Mouse (Mus musculus) midbrain, embryonic 10.5 days (tissue): ENCODE data around the gene Ssmem1. TPM values are rescaled to one million over a fixed set of nuclear protein-coding genes. Genes with fewer than 3 reads are reported as not detected.
A peak's percentile ranks its signal among the peaks of the same experiment; 100 is the strongest.

Experiments
- DNase-seq: peaks from one replicate; pipeline ENCODE4 v3.0.0-alpha.2; 2017; ENCODE audit warnings: low spot score
- H3K27ac ChIP-seq: fragments of 300-500 bp; sonication (generic); replicated peaks from 2 replicates; pipeline ENCODE4 v1.5.1; 2016; ENCODE audit warnings: mild to moderate bottlenecking
- H3K27me3 ChIP-seq: fragments of 300-500 bp; sonication (generic); 2 replicates; pipeline ENCODE4 v1.6.1; 2016; ENCODE audit warnings: low read depth, mild to moderate bottlenecking; ENCODE audit not compliant: poor library complexity, severe bottlenecking
- H3K36me3 ChIP-seq: fragments of 300-500 bp; sonication (generic); 2 replicates; pipeline ENCODE4 v1.6.1; 2016; ENCODE audit warnings: mild to moderate bottlenecking, moderate library complexity
- H3K4me1 ChIP-seq: fragments of 300-500 bp; sonication (generic); 2 replicates; pipeline ENCODE4 v1.6.1; 2016
- H3K4me3 ChIP-seq: fragments of 300-500 bp; sonication (generic); 2 replicates; pipeline ENCODE4 v1.5.1; 2016; ENCODE audit warnings: mild to moderate bottlenecking, moderate library complexity
- H3K9me3 ChIP-seq: fragments of 300-500 bp; sonication (generic); replicated peaks from 2 replicates; pipeline ENCODE4 v1.6.1; 2016; ENCODE audit warnings: mild to moderate bottlenecking
- WGBS: fragments of 180-500 bp; shearing (Covaris S2); methylation state at CpG from one replicate; pipeline ENCODE4 v1.1.7; 2016; 5-methylcytosine and 5-hydroxymethylcytosine counted together
- polyA plus RNA-seq: library from polyadenylated mRNA; unstranded; fragments of >200 nt; fragmentation: Nextera tagmentation; extraction: Ambion mirVana; gene quantifications from 2 replicates; pipeline ENCODE4 v1.2.1, GENCODE M21; 2016

The Ssmem1 gene
- polyA plus RNA-seq, 1 experiment from 2014 or later = 0.22 TPM

DNA sequence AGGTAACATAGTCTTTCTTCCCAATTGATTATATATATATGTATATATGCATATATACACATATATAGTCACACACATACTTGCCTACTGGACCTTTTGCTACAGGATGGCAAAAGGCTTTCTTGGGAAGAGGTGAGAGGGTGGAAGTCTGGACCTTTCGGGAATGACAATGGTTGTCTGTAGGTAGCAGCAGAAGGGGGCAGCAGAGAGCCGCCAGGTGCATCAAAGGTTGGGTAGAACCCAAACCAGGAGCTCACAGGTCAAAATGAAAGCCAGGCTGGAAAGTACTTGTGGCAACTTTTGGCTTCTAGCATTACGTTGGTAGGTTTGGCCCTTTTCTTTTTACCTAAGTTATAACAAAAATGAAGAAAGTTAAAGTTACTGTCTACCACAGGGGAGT, 25.7 kb downstream of the Ssmem1 start:
- H3K4me3 ChIP-seq = no peak overlapping the region
- peaks cover 9% of the 10 kb centered on the region for H3K4me1 ChIP-seq
- no peaks in the 10 kb centered on the region for H3K27me3 ChIP-seq
- DNase-seq = no peak
- WGBS = 41% methylated on average over 3 of the region's 3 CpGs
- no peak overlapping the region for H3K27ac ChIP-seq
- no peaks in the 10 kb centered on the region for H3K9me3 ChIP-seq
- no peaks in the 10 kb centered on the region for H3K36me3 ChIP-seq

DNA sequence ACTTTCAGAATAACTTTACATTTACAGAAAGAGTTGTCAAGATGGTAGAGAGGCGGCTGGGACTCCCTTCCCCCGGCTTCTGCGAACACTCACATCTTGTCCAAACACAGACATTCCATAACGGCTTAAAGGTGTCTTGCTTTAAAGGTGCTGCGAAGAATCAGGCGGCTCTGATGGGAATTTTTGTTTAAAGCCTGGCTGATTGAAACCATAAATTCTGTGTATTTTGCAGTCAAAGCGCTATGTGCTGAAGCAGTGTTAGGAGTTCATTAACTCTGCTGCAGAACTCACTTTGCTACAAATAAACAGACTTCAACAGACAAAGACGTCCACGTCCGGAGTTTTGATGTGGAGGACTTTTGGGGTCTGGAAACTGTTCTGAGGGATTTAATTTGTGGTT, 28.6 kb downstream of the Ssmem1 start:
- 68% methylated on average over 10 of the region's 10 CpGs for WGBS
- no peaks in the 10 kb centered on the region for H3K36me3 ChIP-seq
- peaks cover 22% of the 10 kb centered on the region for H3K4me1 ChIP-seq
- DNase-seq = no peak
- H3K27ac ChIP-seq = peak overlapping the region; percentile 28
- no peaks in the 10 kb centered on the region for H3K9me3 ChIP-seq
- no peak overlapping the region for H3K4me3 ChIP-seq
- no peaks in the 10 kb centered on the region for H3K27me3 ChIP-seq

DNA sequence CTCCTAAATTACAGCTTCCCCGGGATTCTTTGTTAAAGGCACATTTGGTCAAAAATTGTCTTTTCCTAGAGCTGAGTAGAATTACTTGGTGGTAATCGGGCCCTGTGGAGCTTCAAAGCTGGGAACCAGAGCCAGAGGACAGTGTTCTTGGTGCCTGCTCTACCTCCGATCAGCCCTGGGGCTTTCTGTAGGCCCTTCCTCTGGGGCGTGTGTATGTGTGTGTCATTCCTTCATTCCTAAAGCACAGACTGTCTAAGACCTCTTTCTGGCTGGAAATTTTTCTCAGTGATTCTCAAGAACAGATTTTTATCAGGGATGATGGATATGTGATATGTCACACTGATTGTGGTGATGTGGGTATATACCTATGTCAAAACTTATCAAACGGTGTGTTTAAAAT, 29.2 kb downstream of the Ssmem1 start:
- Histone ChIP-seq H3K4me1 (peaks cover 27% of the 10 kb centered on the region), H3K4me3 (no peak overlapping the region), H3K27me3 (no peaks in the 10 kb centered on the region), H3K27ac (peak overlapping the region; percentile 28), H3K9me3 (no peaks in the 10 kb centered on the region), H3K36me3 (no peaks in the 10 kb centered on the region)
- 82% methylated on average over 5 of the region's 5 CpGs for WGBS
- DNase-seq = no peak

DNA sequence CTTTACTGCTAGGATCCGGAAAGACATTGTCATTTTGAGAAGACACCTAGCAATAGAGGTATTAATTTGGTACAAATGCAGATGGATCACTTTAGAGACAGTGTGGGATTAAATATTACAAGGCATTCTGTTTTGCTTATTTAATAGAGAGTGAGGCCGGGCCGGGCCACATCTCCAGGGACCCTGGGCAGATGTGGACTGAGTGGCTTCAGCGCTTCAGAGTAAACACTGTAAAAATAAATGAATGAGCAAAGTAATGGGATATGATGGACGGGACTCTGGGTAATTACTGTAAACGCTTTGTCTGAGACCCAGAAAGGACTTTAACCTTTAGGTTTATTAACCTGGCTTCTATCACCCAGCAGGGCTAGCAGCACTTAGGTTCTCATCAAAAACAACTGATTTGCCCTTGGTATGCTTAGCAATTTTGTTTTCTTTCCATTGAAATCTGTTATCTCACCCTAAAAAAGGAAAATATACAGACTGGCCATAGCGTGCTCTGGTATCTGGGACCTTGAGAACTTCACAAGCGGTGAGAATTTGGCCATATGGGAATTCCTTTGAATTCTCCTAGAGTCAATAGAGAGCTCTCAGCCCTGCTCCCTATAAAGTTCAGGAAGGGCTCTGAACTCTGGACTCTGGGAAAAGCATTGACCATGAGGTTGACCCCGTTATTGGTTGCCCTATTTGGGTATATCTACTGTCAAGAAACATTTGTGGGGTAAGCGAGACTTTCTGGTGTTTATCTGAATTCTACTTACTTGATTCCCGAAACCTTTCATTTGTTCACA, 31.6 kb downstream of the Ssmem1 start, which contains the start of gene Cpa2:
TSS of gene Cpa2 (plus strand) at position 574 of the 791 bp plus-strand sequence.
- no peak within 1 kb of the TSS for H3K4me3 ChIP-seq
- no peak for DNase-seq
- H3K9me3 ChIP-seq = no peaks in the 10 kb centered on the region
- no peaks in the 10 kb centered on the region for H3K27me3 ChIP-seq
- peak within 1 kb of the TSS; percentile 58; the same call in 1 of the 2 replicates for H3K27ac ChIP-seq
- H3K4me1 ChIP-seq = peaks cover 47% of the 10 kb centered on the region
- WGBS = 76% methylated on average over 11 of the region's 11 CpGs
- H3K36me3 ChIP-seq = no peaks in the 10 kb centered on the region

DNA sequence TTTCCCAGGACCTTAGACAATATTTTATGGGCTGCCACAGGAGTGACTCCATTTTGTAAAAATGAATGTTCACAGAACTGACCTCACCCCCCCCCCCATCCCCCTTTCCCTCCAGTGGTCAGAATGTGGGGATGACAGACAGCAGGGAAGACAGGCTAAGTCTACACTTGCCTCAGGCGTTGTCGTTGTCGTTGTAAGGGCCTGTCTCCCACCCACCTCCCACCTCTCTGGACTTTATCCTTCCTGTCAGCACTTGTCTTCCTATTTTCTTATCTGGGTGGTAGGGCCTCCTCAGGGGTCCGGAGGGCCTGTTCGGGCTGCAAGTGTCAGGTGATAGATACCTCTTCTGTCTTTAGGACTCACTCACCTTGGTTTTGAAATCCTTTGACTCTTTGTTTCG, 32.6 kb downstream of the Ssmem1 start:
- no peak for DNase-seq
- Histone ChIP-seq H3K4me3 (no peak overlapping the region), H3K36me3 (no peaks in the 10 kb centered on the region), H3K27me3 (no peaks in the 10 kb centered on the region), H3K9me3 (no peaks in the 10 kb centered on the region), H3K27ac (peak overlapping the region; percentile 58; the same call in 1 of the 2 replicates), H3K4me1 (peaks cover 58% of the 10 kb centered on the region)
- WGBS = 74% methylated on average over 6 of the region's 6 CpGs

DNA sequence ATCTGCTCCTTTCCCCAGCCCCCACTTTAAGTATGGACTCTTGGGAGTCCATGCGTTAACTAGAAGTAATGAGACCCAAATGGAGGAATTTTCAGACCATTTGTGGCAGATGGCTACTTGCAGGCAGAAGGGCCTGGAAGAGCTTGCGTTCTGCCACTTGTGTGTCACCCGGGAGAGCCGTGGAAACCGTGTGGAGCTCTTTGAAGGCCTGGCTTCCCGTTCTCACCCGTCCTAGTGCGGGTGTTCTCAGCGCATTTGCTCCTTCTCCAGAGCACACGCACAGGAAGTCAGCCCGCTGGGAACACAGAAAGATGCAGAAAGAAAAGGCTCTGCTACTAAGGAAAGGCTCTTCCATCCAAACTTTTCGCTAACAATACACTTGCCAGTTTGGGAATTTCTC, 33.4 kb downstream of the Ssmem1 start:
- H3K27ac ChIP-seq = peak overlapping the region; percentile 75

DNA sequence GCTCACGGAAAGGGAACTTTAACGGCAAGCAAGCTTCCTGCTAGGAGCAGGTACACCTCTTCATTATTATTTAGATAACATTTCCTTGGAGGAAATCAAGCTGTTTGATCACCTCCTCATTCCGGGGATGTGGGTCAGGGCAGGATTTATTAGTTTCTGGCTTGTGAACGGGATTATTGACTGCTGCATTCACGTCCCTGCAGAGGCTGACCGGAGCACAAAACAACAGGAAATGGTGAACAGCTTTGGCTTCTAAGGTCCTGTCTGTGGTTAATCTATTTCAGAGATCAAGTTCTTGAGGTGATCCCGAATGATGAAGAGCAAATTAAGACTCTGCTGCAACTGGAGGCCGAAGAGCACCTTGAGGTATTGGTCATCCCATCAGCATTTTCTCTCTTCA, 34.2 kb downstream of the Ssmem1 start:
- DNase-seq = no peak
- WGBS = 36% methylated on average over 8 of the region's 8 CpGs
- H3K9me3 ChIP-seq = no peaks in the 10 kb centered on the region
- H3K36me3 ChIP-seq = no peaks in the 10 kb centered on the region
- peaks cover 65% of the 10 kb centered on the region for H3K4me1 ChIP-seq
- peak overlapping the region; percentile 75 for H3K27ac ChIP-seq
- H3K4me3 ChIP-seq = no peak overlapping the region
- H3K27me3 ChIP-seq = no peaks in the 10 kb centered on the region

More for the DNA sequence above, 33.4 kb downstream of the Ssmem1 start:
- no peak for DNase-seq
- H3K4me3 ChIP-seq = no peak overlapping the region
- H3K9me3 ChIP-seq = no peaks in the 10 kb centered on the region
- H3K27me3 ChIP-seq = no peaks in the 10 kb centered on the region
- no peaks in the 10 kb centered on the region for H3K36me3 ChIP-seq
- H3K4me1 ChIP-seq = peaks cover 63% of the 10 kb centered on the region
- WGBS = 62% methylated on average over 12 of the region's 12 CpGs

DNA sequence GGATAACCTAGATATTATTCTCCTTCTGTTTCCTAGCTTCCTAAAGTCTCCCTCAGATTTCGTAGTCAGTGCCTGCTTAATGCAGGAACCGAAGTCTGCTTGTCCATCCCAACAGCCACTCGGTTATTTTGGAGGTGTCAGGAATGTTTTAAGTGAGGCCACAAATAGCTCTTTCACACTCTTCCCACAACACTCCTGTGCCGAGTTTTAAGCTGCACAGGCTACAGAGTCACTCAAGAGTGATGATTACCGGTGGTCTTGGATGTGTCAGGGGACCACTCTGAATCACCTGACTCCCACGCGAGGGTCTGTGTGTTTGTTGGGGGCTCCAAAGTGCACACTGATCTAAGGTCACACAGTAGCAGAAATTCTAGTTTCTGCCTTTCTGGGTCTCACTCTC, 36.0 kb downstream of the Ssmem1 start:
- Histone ChIP-seq H3K27ac (peak overlapping the region; percentile 92), H3K27me3 (no peaks in the 10 kb centered on the region), H3K36me3 (no peaks in the 10 kb centered on the region), H3K9me3 (0 out of 2 replicates have a peak, but pooled peaks cover 3% of the 10 kb centered on the region), H3K4me1 (peaks cover 80% of the 10 kb centered on the region), H3K4me3 (no peak overlapping the region)
- no peak for DNase-seq
- 87% methylated on average over 7 of the region's 7 CpGs for WGBS

DNA sequence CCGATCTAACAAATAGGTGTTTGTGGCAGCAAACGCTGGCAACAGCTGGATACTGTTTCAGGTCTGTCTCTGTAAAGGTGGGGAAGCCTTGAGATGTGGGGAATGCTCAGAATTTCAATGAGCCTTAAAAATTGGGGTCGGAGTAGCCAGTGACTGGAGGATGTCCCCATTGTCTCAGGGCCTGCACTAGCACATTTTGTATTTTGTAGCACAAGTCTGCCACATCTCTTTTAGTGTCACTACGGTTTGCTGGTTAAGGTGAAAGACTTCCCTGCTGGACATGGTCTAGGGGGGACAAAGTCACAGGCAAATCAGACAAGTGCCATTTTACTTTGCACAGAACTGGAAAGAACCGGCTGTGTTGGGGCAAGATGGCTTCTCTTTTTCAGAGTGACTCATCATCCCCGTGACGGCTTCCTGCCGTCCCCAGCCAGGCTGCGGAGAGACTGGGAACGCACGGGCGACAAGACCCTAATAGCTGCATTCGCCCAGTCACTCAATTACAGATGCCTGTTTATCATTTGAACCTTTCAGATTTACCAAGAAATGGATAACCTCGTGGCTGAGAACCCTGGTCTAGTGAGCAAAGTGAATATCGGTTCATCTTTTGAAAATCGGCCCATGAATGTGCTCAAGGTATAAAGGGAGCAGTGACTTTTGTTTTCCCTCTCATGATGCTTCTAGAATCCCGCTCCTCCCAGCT, 37.1 kb downstream of the Ssmem1 start:
- no peaks in the 10 kb centered on the region for H3K36me3 ChIP-seq
- 9% methylated on average over 17 of the region's 17 CpGs for WGBS
- H3K27me3 ChIP-seq = no peaks in the 10 kb centered on the region
- H3K27ac ChIP-seq = peak overlapping the region; percentile 92
- DNase-seq = peak; percentile 73
- H3K4me1 ChIP-seq = peaks cover 90% of the 10 kb centered on the region
- peak overlapping the region; percentile 42 for H3K4me3 ChIP-seq
- 0 out of 2 replicates have a peak, but pooled peaks cover 4% of the 10 kb centered on the region for H3K9me3 ChIP-seq

DNA sequence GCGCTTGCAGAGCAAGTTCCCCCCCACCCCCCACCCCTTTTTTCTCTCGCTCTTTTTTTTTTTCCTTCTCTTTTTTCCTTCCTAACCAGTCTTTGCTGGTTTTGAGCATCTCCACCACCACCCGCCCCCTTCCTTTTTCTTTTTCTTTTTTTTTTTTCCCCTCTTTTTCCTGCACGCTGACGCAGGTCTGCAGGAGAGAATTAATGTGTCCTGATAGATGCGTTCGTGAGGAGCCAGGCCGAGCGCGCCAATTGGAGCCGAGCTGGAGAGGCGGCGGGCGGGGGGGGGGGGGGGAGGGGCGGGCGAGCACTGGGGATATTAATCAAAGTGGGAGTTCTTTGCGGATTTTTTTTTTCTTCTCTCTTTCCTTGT, 37.6 kb downstream of the Ssmem1 start:
- DNase-seq = peak; percentile 75
- Histone ChIP-seq H3K27ac (peak overlapping the region; percentile 92), H3K4me1 (peaks cover 92% of the 10 kb centered on the region), H3K27me3 (no peaks in the 10 kb centered on the region), H3K9me3 (0 out of 2 replicates have a peak, but pooled peaks cover 4% of the 10 kb centered on the region), H3K36me3 (no peaks in the 10 kb centered on the region), H3K4me3 (peak overlapping the region; percentile 42)
- WGBS = 0% methylated on average over 17 of the region's 17 CpGs

DNA sequence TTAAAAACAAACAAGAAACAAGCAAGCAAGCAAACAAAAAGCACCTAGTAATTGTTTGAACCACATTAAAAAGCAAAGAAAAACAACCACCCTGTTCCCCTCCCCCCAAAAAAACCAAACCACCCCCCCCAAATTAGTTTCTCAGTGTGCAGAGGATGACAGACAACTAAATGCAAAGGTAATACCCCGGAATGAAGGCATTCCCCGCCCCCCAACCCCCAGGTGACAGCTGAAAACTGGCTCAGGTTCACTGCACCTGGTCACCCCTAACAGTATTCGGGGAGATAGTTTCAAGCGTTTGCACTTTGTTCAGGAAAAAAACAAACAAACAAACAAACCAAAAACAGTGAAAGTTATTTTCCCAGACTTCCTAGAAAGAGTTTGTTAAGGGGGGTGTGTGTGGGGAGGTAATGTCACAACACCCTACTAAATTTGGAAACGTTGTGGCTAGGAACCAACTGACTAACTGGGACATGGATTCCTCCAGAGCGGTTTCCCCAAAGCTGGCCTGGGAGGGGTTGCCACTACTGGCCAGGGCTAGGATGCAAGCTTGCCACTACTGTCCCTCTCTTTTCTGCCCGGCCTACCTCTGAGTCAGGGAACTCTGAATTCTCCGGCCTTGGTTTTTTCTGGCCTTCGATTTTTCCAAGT, 38.1 kb downstream of the Ssmem1 start:
- no peak for DNase-seq
- H3K27ac ChIP-seq = peak overlapping the region; percentile 92
- H3K4me3 ChIP-seq = 0 out of 2 replicates have a peak overlapping the region, but pooled peaks have one; percentile 42
- no peaks in the 10 kb centered on the region for H3K36me3 ChIP-seq
- H3K27me3 ChIP-seq = no peaks in the 10 kb centered on the region
- WGBS = 17% methylated on average over 9 of the region's 9 CpGs
- peaks cover 92% of the 10 kb centered on the region for H3K4me1 ChIP-seq
- 0 out of 2 replicates have a peak, but pooled peaks cover 4% of the 10 kb centered on the region for H3K9me3 ChIP-seq

DNA sequence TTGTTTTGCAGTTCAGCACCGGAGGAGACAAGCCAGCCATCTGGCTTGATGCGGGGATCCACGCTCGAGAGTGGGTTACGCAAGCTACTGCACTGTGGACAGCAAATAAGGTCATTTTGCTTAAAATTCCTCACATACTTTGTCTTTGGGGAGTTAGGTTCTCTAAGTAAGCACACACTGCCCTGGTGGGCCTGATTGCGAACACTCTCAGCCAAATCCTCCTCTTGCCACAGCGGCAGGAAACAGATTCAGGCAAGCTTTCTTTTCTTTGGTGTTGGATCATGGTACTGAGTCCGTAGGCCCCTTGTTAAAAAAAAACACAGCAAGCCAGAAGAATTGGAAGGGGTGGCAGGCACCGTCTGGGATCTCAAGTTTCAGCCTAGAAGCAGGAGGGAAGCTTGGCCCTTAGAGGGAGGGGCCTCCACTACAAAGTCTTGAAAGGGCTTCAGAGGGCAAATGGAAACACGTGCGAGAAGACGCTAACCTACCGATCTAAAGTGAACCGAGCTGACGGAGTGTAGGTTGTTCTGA, 39.6 kb downstream of the Ssmem1 start:
- Histone ChIP-seq H3K27ac (peak overlapping the region; percentile 92), H3K36me3 (no peaks in the 10 kb centered on the region), H3K4me1 (peaks cover 90% of the 10 kb centered on the region), H3K27me3 (no peaks in the 10 kb centered on the region), H3K4me3 (peak overlapping the region; percentile 35), H3K9me3 (0 out of 2 replicates have a peak, but pooled peaks cover 4% of the 10 kb centered on the region)
- peak; percentile 70 for DNase-seq
- WGBS = 8% methylated on average over 15 of the region's 15 CpGs
